Mouse (Mus musculus) spleen, postnatal 36 days (tissue): ENCODE measurements at regions not wholly inside any gene's neighbourhood (a gene's known extent, or its start where the extent isn't known, plus 50 kb on each side); places are given as distances from the start of the nearest gene placed in this dataset.
"Not testable (repeated sequence)": the region's sequence is repeated elsewhere in the genome, so short reads cannot be mapped to it uniquely, and the experiment has no call there.

Experiments
- DNase-seq, 2 experiments: peaks; one replicate each; pipeline ENCODE4 v3.0.0; 2022; ENCODE audit warnings: low spot score in 2 of 2, mixed read lengths in 1 of 2

DNA sequence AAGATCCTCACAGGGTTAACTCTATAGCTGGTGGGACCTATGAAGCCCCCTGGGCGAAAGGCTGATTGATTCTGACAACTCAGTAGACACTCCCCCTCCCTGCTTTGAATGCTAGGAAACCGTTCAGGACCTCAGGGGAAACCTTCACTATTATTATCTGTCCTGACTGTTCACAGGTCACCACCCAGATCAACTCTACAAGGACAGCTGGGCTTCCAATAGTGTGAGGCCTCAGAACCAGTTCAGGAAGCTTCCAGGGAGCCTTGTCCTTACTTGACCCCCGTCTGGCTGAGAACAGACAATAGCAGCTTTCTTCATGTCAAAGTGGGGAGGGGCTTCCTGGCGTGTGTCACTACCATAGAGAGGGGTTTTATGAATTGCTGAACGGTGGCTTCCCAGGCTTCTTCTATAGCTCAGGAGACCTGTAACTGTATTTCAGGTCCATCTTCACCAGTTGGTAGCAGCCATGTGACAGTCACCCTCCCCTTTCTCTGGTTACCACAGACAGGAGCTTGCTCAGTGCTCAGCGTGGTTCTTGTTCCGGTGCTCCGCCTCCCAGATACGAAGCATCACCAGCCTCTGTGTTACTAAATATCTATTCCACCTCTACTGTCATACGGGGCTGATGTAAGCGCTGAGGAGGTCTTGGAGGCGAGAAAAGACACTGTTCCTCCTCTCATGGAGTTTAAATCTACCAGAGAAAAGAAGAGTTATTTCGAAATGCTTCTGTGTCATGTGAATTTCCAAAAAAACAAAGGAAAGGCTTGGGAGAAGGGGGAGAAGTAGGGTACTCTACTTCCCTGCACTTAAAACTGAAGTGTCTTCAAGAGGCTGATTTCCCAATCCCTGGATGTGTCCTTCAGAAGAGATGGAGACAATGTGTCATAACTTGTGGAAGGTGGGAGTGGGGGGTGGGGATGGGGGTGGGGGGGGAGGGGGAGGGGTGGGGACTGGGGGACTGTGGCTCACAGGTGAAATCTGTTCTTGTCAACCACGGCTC is 96.9 kb downstream of the Vcpkmt start:
- peak; percentile 56 to 58 for DNase-seq

DNA sequence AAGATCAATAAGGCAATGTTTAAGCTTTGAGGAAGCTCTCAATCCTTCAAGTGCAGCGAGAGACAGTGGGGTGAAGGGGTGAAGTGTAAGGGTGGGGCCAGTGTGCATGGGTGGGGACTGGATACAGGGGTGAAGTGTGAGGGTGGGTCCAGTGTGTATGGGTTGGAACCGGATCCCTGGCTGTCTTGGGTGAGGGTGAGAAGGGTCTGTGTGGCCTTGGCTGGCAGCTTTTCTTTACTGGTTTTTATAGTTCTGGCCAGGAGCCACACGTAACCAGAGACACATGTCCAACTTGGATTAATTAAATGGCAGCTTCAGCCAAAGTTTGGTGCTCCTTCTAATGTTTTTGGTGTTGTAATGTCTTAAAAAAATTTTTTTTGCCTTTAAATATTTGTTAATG is 101.4 kb downstream of the Vcpkmt start:
- no peak for DNase-seq

DNA sequence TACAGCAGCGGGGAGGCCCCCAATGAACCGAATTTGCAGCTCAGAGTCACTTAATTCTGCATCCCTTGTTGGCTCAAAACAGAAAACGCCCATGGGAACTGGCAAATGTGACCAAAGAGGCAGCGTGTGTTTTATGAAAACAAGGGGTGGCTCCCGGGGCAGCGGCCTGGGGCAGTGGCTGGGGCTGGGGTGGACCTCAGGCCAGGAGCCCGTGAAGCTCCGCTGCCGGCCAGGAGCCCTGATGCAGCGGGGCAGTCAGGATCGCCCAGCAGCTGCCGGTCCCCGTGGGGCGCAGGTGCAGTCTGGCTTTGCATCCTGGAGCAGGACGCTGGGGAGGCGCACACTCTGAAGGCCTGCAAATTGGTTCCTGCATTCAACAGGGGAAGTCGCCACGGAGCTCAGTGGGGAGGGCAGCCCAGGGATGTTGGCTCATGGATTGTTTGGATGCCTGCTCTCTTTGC is 104.4 kb upstream of the Gm9887 start:
- DNase-seq: peak; percentile 64 to 67

- DNase-seq: no peak
Observed at GRCm38 (mm10) chr12:69476131-69476530, 103.9 kb upstream of the Gm9887 start.

DNA sequence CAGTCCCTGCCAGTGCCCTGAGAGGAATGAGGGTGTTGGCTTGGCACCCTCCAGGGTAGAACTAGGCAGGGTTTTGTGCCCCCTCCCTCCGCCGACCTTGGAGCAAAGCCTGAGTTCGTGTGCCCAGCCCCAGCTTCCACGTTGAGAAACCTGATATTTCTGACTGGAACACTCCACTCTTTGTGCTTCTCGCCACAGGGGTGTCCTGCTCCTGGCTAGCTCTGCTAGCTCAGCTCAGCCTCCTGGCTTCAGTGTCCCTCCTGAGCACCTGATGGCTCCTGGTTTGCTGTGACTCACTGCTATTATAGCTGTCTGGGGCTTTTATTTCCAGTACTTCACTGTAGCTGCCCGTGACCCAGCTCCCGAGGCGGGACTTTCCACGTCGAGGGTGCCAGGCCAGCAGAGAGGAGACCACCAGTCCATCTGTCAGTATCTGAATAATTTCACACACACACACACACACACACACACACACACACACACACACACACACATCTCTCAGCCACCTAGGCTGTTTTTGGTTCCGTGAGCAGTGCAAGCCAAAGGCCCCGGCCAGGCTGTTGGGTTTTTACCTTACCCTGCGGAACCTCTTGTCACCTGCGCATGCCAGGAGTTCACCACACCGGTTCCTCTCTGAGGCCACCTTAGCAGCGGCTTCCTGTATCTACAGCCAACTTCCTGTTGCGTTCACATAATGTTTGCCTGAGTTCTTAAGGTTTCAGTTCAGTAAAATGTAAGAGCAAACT is 102.8 kb upstream of the Gm9887 start:
- peak; percentile 89 to 91 for DNase-seq

GRCm38 (mm10) chr12:69474141-69474915 is 102.1 kb upstream of the Gm9887 start:
- no peak for DNase-seq

DNA sequence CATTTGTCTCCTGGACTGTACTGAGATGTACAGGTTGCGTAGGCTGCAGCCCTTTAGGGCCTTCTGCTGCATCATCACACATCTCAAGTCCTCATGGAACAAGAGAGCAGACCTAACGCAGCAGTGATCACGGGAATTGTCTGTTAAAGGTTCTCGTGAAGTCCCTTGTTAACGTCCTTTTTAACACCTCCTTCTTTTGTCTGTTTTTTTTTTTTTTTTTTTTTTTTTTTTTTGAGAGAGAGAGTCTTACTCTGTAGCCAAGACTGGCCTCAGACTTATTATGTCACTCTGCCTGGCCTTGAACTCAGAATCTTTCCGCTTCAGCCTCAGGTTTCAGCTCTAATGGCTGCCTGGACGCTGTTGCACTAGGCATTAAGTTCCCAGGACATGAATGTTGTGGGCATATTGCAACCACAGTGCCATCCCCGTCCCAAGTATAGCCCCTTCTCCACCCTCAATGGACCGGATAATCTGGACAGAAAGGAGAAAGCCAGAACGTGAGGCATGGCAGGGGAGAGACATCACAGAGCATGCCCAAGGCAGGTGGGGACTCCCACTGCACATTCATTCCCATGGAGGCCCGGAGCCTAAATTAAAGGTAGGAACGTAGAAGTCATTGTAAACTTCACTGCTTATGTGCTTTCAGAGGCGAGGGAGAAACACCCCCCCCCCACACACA is 101.3 kb upstream of the Gm9887 start:
- DNase-seq: no peak

DNA sequence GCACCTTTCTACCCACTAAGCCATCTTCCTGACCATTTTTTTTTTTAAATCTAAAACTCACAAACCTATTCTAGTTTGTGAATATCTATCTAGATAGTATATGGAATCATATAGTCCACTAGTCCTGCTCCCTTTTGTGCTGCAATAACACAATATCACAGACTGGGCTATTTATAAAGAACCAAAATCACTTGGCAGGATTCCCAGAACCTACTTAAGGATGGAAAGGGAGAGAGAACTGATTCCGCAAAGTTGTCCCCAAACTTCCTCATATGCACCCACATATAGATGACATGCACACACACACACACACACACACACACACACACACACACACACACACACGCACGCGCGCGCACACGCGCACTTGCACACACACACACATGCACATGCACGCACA is 100.7 kb upstream of the Gm9887 start:
- no peak for DNase-seq

- no peak for DNase-seq
Observed at GRCm38 (mm10) chr12:69471876-69472275, 99.6 kb upstream of the Gm9887 start.

GRCm38 (mm10) chr12:69469004-69469403 is 96.7 kb upstream of the Gm9887 start:
- no peak for DNase-seq

DNA sequence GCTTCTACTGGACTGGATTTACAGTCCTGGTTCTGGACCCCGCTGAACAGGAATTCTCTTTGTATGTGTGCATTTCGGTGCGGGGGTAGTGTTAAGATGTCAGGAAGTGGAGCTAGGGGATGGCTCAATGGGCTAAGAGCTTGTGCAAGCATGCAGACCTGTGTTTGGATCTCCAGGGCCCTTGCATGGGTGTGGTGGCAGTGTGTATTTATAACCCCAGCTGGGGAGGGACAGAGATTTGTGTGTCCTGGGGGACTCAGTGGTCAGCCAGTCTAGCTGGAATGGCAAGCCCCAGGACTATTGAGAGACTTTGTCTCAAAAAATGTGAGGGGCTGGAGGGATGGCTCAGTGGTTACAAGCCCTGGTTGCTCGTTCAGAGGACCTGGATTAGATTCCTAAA is 95.1 kb upstream of the Gm9887 start:
- DNase-seq: no peak

GRCm38 (mm10) chr12:69464906-69465305 is 92.6 kb upstream of the Gm9887 start:
- no peak for DNase-seq

DNA sequence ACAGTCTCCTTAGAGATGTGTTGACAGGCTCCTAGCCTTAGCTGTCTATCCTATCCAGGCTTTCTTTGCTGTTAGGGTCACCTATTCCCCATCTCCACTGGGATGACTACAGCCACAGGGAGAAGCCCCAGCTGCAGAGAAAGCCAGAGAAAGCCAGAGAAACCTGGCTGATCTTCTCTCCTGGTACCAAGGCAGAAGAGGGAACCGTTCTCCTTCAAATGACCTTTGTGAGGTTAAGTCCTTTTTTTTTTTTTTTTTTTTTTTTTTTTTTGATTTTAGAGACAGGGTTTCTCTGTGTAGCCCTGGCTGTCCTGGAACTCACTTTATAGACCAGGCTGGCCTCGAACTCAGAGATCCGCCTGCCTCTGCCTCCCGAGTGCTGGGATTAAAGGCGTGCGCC is 91.1 kb upstream of the Gm9887 start:
- DNase-seq: not testable (repeated sequence)

DNA sequence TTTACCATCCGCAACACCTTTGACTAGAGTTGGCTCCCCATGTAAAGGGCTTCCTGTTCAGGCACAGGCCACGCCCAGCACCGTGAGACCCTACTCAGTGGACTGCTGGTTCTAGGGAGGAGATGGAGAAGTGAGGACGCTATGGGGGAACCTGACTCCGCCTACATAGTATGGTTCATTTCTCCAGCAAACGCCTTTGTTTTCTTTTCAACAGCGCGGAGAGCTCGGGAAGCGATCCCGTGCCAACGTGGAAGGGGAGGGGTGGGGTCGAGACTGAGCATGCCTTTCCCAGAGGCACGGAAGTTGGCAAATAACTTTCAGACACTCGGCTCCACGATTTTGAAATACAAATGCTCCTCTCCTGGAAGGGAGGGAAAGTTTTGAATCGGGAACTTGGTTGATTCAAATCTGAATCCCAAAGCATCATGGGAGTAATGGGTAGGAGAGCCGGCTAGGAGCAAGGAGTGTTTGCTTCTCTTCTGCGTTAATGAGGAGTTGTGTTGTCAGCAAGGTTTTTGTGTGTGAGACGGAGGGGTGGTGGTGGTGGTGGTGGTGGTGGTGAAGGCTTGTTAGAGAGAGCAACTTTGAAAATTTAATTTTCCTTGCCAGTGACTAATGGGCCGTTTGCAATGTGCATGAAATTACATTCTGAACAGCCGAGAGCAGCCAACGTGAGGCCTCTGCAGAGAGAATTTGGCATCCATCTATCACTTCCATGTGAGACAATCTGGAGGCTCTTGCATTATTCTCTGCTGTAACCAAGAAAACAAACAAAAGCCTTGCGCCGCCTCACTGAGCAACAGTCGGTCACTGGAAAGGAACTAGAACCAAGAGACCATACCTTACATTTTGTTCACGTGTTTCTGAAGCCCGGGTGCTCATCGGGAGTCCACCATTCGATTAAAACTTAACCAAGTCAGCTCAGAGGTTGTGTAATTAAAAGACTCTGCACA is 89.9 kb upstream of the Gm9887 start:
- DNase-seq: peak; percentile 83 to 86

- DNase-seq: no peak
Observed at GRCm38 (mm10) chr12:69460552-69461079, 88.4 kb upstream of the Gm9887 start.

DNA sequence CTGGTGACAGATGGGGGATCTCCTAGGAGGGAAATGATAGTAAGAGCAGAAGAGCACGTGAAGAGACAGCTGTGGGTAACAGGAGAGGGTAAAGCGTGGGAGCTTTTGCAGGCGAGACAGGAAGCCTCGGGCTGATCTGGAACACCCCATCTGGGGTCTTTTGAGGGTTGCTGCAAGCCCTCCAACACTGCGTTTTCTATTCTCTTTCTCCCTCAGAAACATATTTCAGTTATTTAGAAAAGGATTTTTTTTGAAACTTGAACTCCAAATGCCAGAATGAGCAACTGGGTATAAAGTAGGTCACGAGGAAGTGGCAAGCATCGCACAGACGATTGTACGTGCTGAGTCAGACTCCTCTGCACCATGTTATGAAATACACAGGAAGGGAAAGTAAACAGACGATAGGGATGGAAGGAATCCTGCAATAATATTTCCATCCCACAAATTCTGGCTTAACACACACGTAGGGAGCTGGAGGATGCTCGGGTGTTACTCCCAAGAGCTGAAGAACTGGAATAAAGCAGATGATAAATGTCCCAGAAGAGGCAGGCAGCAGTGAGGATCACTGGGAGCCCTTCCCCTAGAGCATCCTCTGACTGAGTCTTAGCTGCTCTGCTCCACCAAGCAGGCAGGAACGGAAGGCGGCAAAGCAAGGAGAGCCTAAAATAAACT is 86.0 kb upstream of the Gm9887 start:
- peak; percentile 43 to 46 for DNase-seq

DNA sequence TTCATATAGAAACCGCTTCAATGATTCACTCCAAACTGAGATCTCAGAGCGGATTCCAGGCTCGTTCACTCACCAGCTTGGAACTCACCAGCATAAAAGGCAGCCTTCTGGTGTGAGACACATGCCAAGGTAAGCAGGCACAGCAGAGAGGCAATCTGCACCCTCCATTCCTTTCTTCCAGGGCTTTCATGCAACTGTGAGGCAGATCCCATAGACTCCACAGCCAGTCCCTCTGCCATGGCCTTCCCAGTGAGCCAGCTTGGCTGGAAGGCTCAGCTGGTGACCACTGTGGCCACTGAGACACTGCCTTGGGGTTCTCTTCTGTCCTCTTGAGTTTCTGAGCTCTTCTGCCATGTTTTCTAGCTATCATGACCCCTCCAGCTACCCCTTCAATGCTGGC is 84.5 kb upstream of the Gm9887 start:
- DNase-seq: no peak

DNA sequence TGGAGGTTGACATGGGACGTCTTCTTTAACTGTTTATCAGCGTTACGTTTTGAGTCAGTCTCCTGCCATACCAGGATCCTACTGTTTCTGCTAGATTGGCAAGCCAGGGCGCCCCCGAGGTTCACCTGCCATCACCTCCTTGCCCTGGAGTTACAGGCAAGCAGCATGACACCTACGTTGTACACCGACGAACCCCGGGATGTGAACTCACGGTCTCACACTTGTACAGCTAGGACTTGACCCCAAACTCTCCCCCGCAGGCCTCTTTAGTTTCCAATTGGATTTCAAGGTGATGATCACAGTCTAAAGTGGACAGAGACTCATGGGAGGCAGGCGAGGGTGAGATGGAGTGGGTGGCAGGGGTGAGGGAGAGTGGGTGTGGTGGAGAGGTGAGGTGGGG is 83.9 kb upstream of the Gm9887 start:
- no peak for DNase-seq

GRCm38 (mm10) chr12:69455566-69455965 is 83.3 kb upstream of the Gm9887 start:
- DNase-seq: no peak
